Mouse (Mus musculus): ENCODE data around the gene Osbpl10.

- no peak for TF ChIP-seq GATA1 (IDR thresholded peaks at IDR 0.05; ENCODE audit: low read length)
- no peak for TF ChIP-seq TAL1 (IDR thresholded peaks at IDR 0.05; ENCODE audit: low read length)
Observed at GRCm38 (mm10) chr9:115221265-115221664, 242.9 kb downstream of the Osbpl10 start.

Data from erythroblast, embryonic 14.5 days (primary cell).